Mouse (Mus musculus) neural tube, embryonic 12.5 days (tissue): ENCODE measurements around the gene Itgad. TPM values are rescaled to one million over a fixed set of nuclear protein-coding genes. Genes with fewer than 3 reads are reported as not detected.

ENCODE experiments used
- ATAC-seq: fragments of 200-750 bp; cut with Nextera tagmentation; 2 replicates; pipeline ENCODE4 v1.8.0; 2017; ENCODE audit warnings: low read depth, mild to moderate bottlenecking, moderate TSS enrichment, moderate library complexity; ENCODE audit not compliant: low FRiP score
- H3K27ac ChIP-seq: fragments of 300-500 bp; sonication (generic); 2 replicates; pipeline ENCODE4 v1.5.1; 2016
- H3K27me3 ChIP-seq: fragments of 300-500 bp; sonication (generic); replicated peaks from 2 replicates; pipeline ENCODE4 v1.6.1; 2016; ENCODE audit warnings: mild to moderate bottlenecking
- H3K36me3 ChIP-seq: fragments of 300-500 bp; sonication (generic); 2 replicates; pipeline ENCODE4 v1.6.1; 2016; ENCODE audit warnings: mild to moderate bottlenecking
- H3K4me1 ChIP-seq: fragments of 300-500 bp; sonication (generic); 2 replicates; pipeline ENCODE4 v1.6.1; 2016
- H3K4me2 ChIP-seq: fragments of 300-500 bp; sonication (generic); replicated peaks from 2 replicates; pipeline ENCODE4 v1.6.1; 2016; ENCODE audit warnings: mild to moderate bottlenecking
- H3K4me3 ChIP-seq: fragments of 300-500 bp; sonication (generic); 2 replicates; pipeline ENCODE4 v1.5.1; 2016
- H3K9ac ChIP-seq: fragments of 300-500 bp; sonication (generic); 2 replicates; pipeline ENCODE4 v1.6.1; 2016; ENCODE audit warnings: mild to moderate bottlenecking
- H3K9me3 ChIP-seq: fragments of 300-500 bp; sonication (generic); 2 replicates; pipeline ENCODE4 v1.6.1; 2016; ENCODE audit warnings: mild to moderate bottlenecking
- WGBS: fragments of 180-500 bp; shearing (Covaris S2); methylation state at CpG from one replicate; pipeline ENCODE4 v1.1.7; 2016; 5-methylcytosine and 5-hydroxymethylcytosine counted together
- polyA plus RNA-seq: library from polyadenylated mRNA; unstranded; fragments of >200 nt; fragmentation: Nextera tagmentation; extraction: Ambion mirVana; gene quantifications from 2 replicates; pipeline ENCODE4 v1.2.1, GENCODE M21; 2016

The Itgad gene
- not detected in 2 replicates for polyA plus RNA-seq

- Histone ChIP-seq H3K9ac (no peak within 1 kb of the TSS), H3K27ac (no peak within 1 kb of the TSS), H3K9me3 (no peaks in the 10 kb centered on the region), H3K4me3 (no peak within 1 kb of the TSS), H3K27me3 (no peaks in the 10 kb centered on the region), H3K4me1 (no peaks in the 10 kb centered on the region), H3K36me3 (no peaks in the 10 kb centered on the region), H3K4me2 (no peak within 1 kb of the TSS)
- no peak for ATAC-seq
- 92% methylated on average over 21 of the region's 21 CpGs for WGBS
Measured at GRCm38 (mm10) chr7:128154076-128154475, at the start of gene Itgad. Gene Itgad, plus strand, starts transcription at chr7:128154376.

GRCm38 (mm10) chr7:128105246-128105645 is 48.9 kb upstream of the Itgad start:
- 80% methylated on average over 4 of the region's 4 CpGs for WGBS
- Histone ChIP-seq H3K36me3 (no peaks in the 10 kb centered on the region), H3K4me2 (no peak overlapping the region), H3K4me3 (no peak overlapping the region), H3K9me3 (no peaks in the 10 kb centered on the region), H3K27me3 (no peaks in the 10 kb centered on the region), H3K4me1 (no peaks in the 10 kb centered on the region), H3K27ac (no peak overlapping the region), H3K9ac (no peak overlapping the region)
- ATAC-seq: no peak

- no peak for ATAC-seq
- 92% methylated on average over 7 of the region's 7 CpGs for WGBS
- Histone ChIP-seq H3K4me2 (no peak overlapping the region), H3K9ac (no peak overlapping the region), H3K9me3 (no peaks in the 10 kb centered on the region), H3K4me3 (no peak overlapping the region), H3K27ac (no peak overlapping the region), H3K27me3 (no peaks in the 10 kb centered on the region), H3K36me3 (no peaks in the 10 kb centered on the region), H3K4me1 (no peaks in the 10 kb centered on the region)
Measured at GRCm38 (mm10) chr7:128107462-128107861, 46.7 kb upstream of the Itgad start.

GRCm38 (mm10) chr7:128110314-128110713 is 43.9 kb upstream of the Itgad start:
- no peak for ATAC-seq
- no peak overlapping the region for H3K27ac ChIP-seq

GRCm38 (mm10) chr7:128112131-128112530 is 42.0 kb upstream of the Itgad start:
- no peak overlapping the region for H3K27ac ChIP-seq
- no peaks in the 10 kb centered on the region for H3K9me3 ChIP-seq
- H3K9ac ChIP-seq: no peak overlapping the region
- H3K36me3 ChIP-seq: no peaks in the 10 kb centered on the region
- ATAC-seq: no peak
- no peak overlapping the region for H3K4me2 ChIP-seq
- H3K4me1 ChIP-seq: no peaks in the 10 kb centered on the region
- no peak overlapping the region for H3K4me3 ChIP-seq
- no peaks in the 10 kb centered on the region for H3K27me3 ChIP-seq
- WGBS: 88% methylated on average over 11 of the region's 11 CpGs

More at GRCm38 (mm10) chr7:128110314-128110713, 43.9 kb upstream of the Itgad start:
- no peak overlapping the region for H3K9ac ChIP-seq
- H3K4me2 ChIP-seq: no peak overlapping the region
- 70% methylated on average over 2 of the region's 2 CpGs for WGBS
- no peak overlapping the region for H3K4me3 ChIP-seq
- no peaks in the 10 kb centered on the region for H3K27me3 ChIP-seq
- H3K36me3 ChIP-seq: no peaks in the 10 kb centered on the region
- no peaks in the 10 kb centered on the region for H3K4me1 ChIP-seq
- H3K9me3 ChIP-seq: no peaks in the 10 kb centered on the region

GRCm38 (mm10) chr7:128114371-128115105 is 39.6 kb upstream of the Itgad start:
- no peak overlapping the region for H3K27ac ChIP-seq
- no peak overlapping the region for H3K4me2 ChIP-seq
- no peaks in the 10 kb centered on the region for H3K36me3 ChIP-seq
- H3K4me3 ChIP-seq: no peak overlapping the region
- no peaks in the 10 kb centered on the region for H3K27me3 ChIP-seq
- ATAC-seq: no peak
- H3K4me1 ChIP-seq: no peaks in the 10 kb centered on the region
- no peaks in the 10 kb centered on the region for H3K9me3 ChIP-seq
- no peak overlapping the region for H3K9ac ChIP-seq
- WGBS: 90% methylated on average over 11 of the region's 11 CpGs

- H3K4me1 ChIP-seq: no peaks in the 10 kb centered on the region
- H3K9ac ChIP-seq: no peak overlapping the region
- no peak for ATAC-seq
- H3K9me3 ChIP-seq: no peaks in the 10 kb centered on the region
- 85% methylated on average over 5 of the region's 5 CpGs for WGBS
- no peak overlapping the region for H3K4me2 ChIP-seq
- H3K4me3 ChIP-seq: no peak overlapping the region
- no peak overlapping the region for H3K27ac ChIP-seq
- H3K36me3 ChIP-seq: no peaks in the 10 kb centered on the region
- H3K27me3 ChIP-seq: no peaks in the 10 kb centered on the region
Measured at GRCm38 (mm10) chr7:128115211-128115958, 38.8 kb upstream of the Itgad start.

- WGBS: 94% methylated on average over 5 of the region's 5 CpGs
- no peaks in the 10 kb centered on the region for H3K36me3 ChIP-seq
- no peak overlapping the region for H3K4me3 ChIP-seq
- no peak overlapping the region for H3K4me2 ChIP-seq
- no peaks in the 10 kb centered on the region for H3K9me3 ChIP-seq
- H3K9ac ChIP-seq: no peak overlapping the region
- ATAC-seq: no peak
- no peak overlapping the region for H3K27ac ChIP-seq
- H3K4me1 ChIP-seq: no peaks in the 10 kb centered on the region
- no peaks in the 10 kb centered on the region for H3K27me3 ChIP-seq
Measured at GRCm38 (mm10) chr7:128116396-128116795, 37.8 kb upstream of the Itgad start.

GRCm38 (mm10) chr7:128119726-128120490 is 34.3 kb upstream of the Itgad start:
- Histone ChIP-seq H3K4me2 (no peak overlapping the region), H3K27me3 (no peaks in the 10 kb centered on the region), H3K27ac (no peak overlapping the region), H3K36me3 (no peaks in the 10 kb centered on the region), H3K9me3 (no peaks in the 10 kb centered on the region), H3K9ac (no peak overlapping the region), H3K4me1 (no peaks in the 10 kb centered on the region), H3K4me3 (no peak overlapping the region)
- no peak for ATAC-seq
- WGBS: 85% methylated on average over 6 of the region's 6 CpGs

- WGBS: 88% methylated on average over 8 of the region's 8 CpGs
Measured at GRCm38 (mm10) chr7:128128741-128129720, 25.1 kb upstream of the Itgad start, which contains the start of gene Itgax. Gene Itgax, plus strand, starts transcription at chr7:128129547.

GRCm38 (mm10) chr7:128132148-128132547 is 22.0 kb upstream of the Itgad start:
- no peak for ATAC-seq
- Histone ChIP-seq H3K36me3 (no peaks in the 10 kb centered on the region), H3K9ac (no peak overlapping the region), H3K27me3 (no peaks in the 10 kb centered on the region), H3K4me2 (no peak overlapping the region), H3K27ac (no peak overlapping the region), H3K4me3 (no peak overlapping the region), H3K9me3 (no peaks in the 10 kb centered on the region), H3K4me1 (no peaks in the 10 kb centered on the region)
- 94% methylated on average over 5 of the region's 5 CpGs for whole genome bisulfite sequencing

More at GRCm38 (mm10) chr7:128128741-128129720, 25.1 kb upstream of the Itgad start, which contains the start of gene Itgax:
- Histone ChIP-seq H3K27me3 (no peaks in the 10 kb centered on the region), H3K4me2 (no peak within 1 kb of the TSS), H3K4me3 (no peak within 1 kb of the TSS), H3K27ac (no peak within 1 kb of the TSS), H3K9ac (no peak within 1 kb of the TSS), H3K9me3 (no peaks in the 10 kb centered on the region), H3K4me1 (no peaks in the 10 kb centered on the region), H3K36me3 (no peaks in the 10 kb centered on the region)
- ATAC-seq: no peak
